Comparison of ENCODE assay signal across 8 mouse cellular contexts in genomic region chr8:70042583-70043455, GRCm38 (mm10). TPM values are rescaled to one million over a fixed set of nuclear protein-coding genes. Genes with fewer than 3 reads are reported as not detected.
DNase-seq lines count a peak whose midpoint lies in the region; ATAC-seq and TF ChIP-seq lines count a peak whose summit lies in the region.

TSS of gene Mau2 (minus strand) at chr8:70042734.
TSS of gene Sugp1 (plus strand) at chr8:70042813.

- peak within 1 kb of the TSS; percentile 80 for H3K27ac ChIP-seq in forebrain, embryonic 16.5 days (ENCODE audit: low read length)
- H3K27ac ChIP-seq in layer of hippocampus, adult 2 months, result peak within 1 kb of the TSS; percentile 100
- peak within 1 kb of the TSS; percentile 80 for H3K27ac ChIP-seq in lung, embryonic 14.5 days (ENCODE audit: low read depth)
- peak within 1 kb of the TSS; percentile 99 for H3K27ac ChIP-seq in olfactory bulb, adult 2 months (ENCODE audit: insufficient read depth, low read depth, low read length)
- peak within 1 kb of the TSS; percentile 82 for H3K27ac ChIP-seq in thymus, adult 2 months (ENCODE audit: control insufficient read depth, insufficient read depth, low read length)

- TF ChIP-seq POLR2A in olfactory bulb, adult 2 months (IDR thresholded peaks at IDR 0.05; ENCODE audit: insufficient read depth, low read depth, low read length), result peak; percentile 89
- peak; percentile 96 for TF ChIP-seq POLR2A in thymus, adult 2 months (IDR thresholded peaks at IDR 0.05; ENCODE audit: control insufficient read depth, extremely low read depth, insufficient read depth, low read length, poor library complexity)

- under 1% methylated on average over 65 of the region's 65 CpGs for WGBS in forebrain, embryonic 16.5 days
- under 1% methylated on average over 65 of the region's 65 CpGs for WGBS in lung, embryonic 14.5 days
- under 1% methylated on average over 65 of the region's 65 CpGs for WGBS in olfactory bulb, adult 2 months
- WGBS in thymus, adult 2 months, result under 1% methylated on average over 65 of the region's 65 CpGs

- TF ChIP-seq CTCF in G1E (IDR thresholded peaks at IDR 0.05; ENCODE audit: low read depth, low read length), result no peak
- TF ChIP-seq CTCF in layer of hippocampus, adult 2 months (conservative IDR thresholded peaks at IDR 0.05), result no peak
- TF ChIP-seq CTCF in lung, embryonic 14.5 days (IDR thresholded peaks at IDR 0.05; ENCODE audit: low read depth), result no peak
- no peak for TF ChIP-seq CTCF in olfactory bulb, adult 2 months (IDR thresholded peaks at IDR 0.05; ENCODE audit: insufficient read depth, low read depth, low read length)
- no peak for TF ChIP-seq CTCF in thymus, adult 2 months (IDR thresholded peaks at IDR 0.05; ENCODE audit: borderline replicate concordance, control insufficient read depth, extremely low read depth, insufficient read depth, low read length, poor library complexity)

- peaks cover 42% of the 10 kb centered on the region for H3K4me1 ChIP-seq in G1E (ENCODE audit: insufficient read depth, low read depth, low read length)
- peaks cover 30% of the 10 kb centered on the region for H3K4me1 ChIP-seq in forebrain, embryonic 16.5 days (replicated peaks; ENCODE audit: control insufficient read depth, insufficient read depth, low read length)
- H3K4me1 ChIP-seq in lung, embryonic 14.5 days (ENCODE audit: insufficient read depth), result peaks cover 9% of the 10 kb centered on the region
- H3K4me1 ChIP-seq in olfactory bulb, adult 2 months (ENCODE audit: control insufficient read depth, insufficient read depth, low read length), result peaks cover 10% of the 10 kb centered on the region
- H3K4me1 ChIP-seq in thymus, adult 2 months (replicated peaks; ENCODE audit: control insufficient read depth, insufficient read depth, low read length), result peaks cover 13% of the 10 kb centered on the region

- intact Hi-C loops in heart, postnatal 36 days (cut with DNase I), result no loop called here

- H3K4me2 ChIP-seq in forebrain, embryonic 16.5 days (ENCODE audit: low read length), result peak within 1 kb of the TSS; percentile 98
- peak within 1 kb of the TSS; percentile 97 for H3K4me2 ChIP-seq in lung, embryonic 14.5 days

- H3K27me3 ChIP-seq in G1E (ENCODE audit: insufficient read depth, low read length), result no peaks in the 10 kb centered on the region
- H3K27me3 ChIP-seq in forebrain, embryonic 16.5 days (replicated peaks; ENCODE audit: control insufficient read depth, insufficient read depth, low read length), result no peaks in the 10 kb centered on the region
- no peaks in the 10 kb centered on the region for H3K27me3 ChIP-seq in lung, embryonic 14.5 days (ENCODE audit: insufficient read depth, low read length)
- H3K27me3 ChIP-seq in thymus, adult 2 months (ENCODE audit: control insufficient read depth, insufficient read depth, low read length), result no peaks in the 10 kb centered on the region

- peak within 1 kb of the TSS; percentile 91 for H3K4me3 ChIP-seq in G1E (ENCODE audit: low read depth, low read length)
- peak within 1 kb of the TSS; percentile 63 for H3K4me3 ChIP-seq in forebrain, embryonic 16.5 days (replicated peaks; ENCODE audit: low read length)
- H3K4me3 ChIP-seq in layer of hippocampus, adult 2 months, result peak within 1 kb of the TSS; percentile 75
- peak within 1 kb of the TSS; percentile 98 for H3K4me3 ChIP-seq in lung, embryonic 14.5 days (ENCODE audit: low read depth, low read length)
- H3K4me3 ChIP-seq in olfactory bulb, adult 2 months (ENCODE audit: insufficient read depth, low read depth, low read length), result peak within 1 kb of the TSS; percentile 61
- peak within 1 kb of the TSS; percentile 83 for H3K4me3 ChIP-seq in thymus, adult 2 months (ENCODE audit: control insufficient read depth, insufficient read depth, low read length)

- peaks cover 48% of the 10 kb centered on the region for H3K36me3 ChIP-seq in G1E (replicated peaks)
- H3K36me3 ChIP-seq in forebrain, embryonic 16.5 days (ENCODE audit: control insufficient read depth, insufficient read depth), result no peaks in the 10 kb centered on the region
- no peaks in the 10 kb centered on the region for H3K36me3 ChIP-seq in lung, embryonic 14.5 days (ENCODE audit: insufficient read depth)
- H3K36me3 ChIP-seq in thymus, adult 2 months (ENCODE audit: control insufficient read depth, insufficient read depth, low read length), result no peaks in the 10 kb centered on the region

- ATAC-seq in G1E (ENCODE audit: extremely low read depth, insufficient number of reproducible peaks, low FRiP score, poor library complexity, severe bottlenecking), result peak; percentile 84
- peak; percentile 97 for ATAC-seq in forebrain, embryonic 16.5 days
- peak; percentile 98 for ATAC-seq in lung, embryonic 14.5 days (ENCODE audit: insufficient read depth)

- peak within 1 kb of the TSS; percentile 84 for H3K9ac ChIP-seq in forebrain, embryonic 16.5 days (replicated peaks; ENCODE audit: low read depth, low read length)
- peak within 1 kb of the TSS; percentile 95 for H3K9ac ChIP-seq in lung, embryonic 14.5 days

- no peaks in the 10 kb centered on the region for H3K9me3 ChIP-seq in G1E (replicated peaks)
- H3K9me3 ChIP-seq in forebrain, embryonic 16.5 days (ENCODE audit: control insufficient read depth, low read length), result no peaks in the 10 kb centered on the region
- no peaks in the 10 kb centered on the region for H3K9me3 ChIP-seq in lung, embryonic 14.5 days (ENCODE audit: low read depth, low read length)

- DNase-seq in G1E (ENCODE audit: low spot score), result peak; percentile 93
- peak; percentile 94 to 96 for DNase-seq in cerebellum, adult 18-20 months
- peak; percentile 96 to 99 for DNase-seq in heart, postnatal 36 days
- DNase-seq in layer of hippocampus, adult 2 months (ENCODE audit: low spot score in 2 of 2), result peak; percentile 92 to 94
- DNase-seq in lung, embryonic 14.5 days, result peak; percentile 99
- DNase-seq in thymus, adult 2 months, result peak; percentile 97

RNA-seq across cellular contexts. Expression of gene Mau2, which starts in this region (rescaled TPM):
- 49.6 and 53.2 TPM in 2 replicates for total RNA-seq in G1E (2014; fragmentation: Nextera tagmentation)
- 35.4 and 37.8 TPM in 2 replicates for total RNA-seq in G1E (2017)
- 29.6 and 34.2 TPM in 2 replicates for polyA plus RNA-seq in G1E (2012)
- polyA plus RNA-seq in forebrain, embryonic 16.5 days (2015; fragmentation: Nextera tagmentation; extraction: Ambion mirVana), result 85.6 and 93.5 TPM in 2 replicates
- 10 to 100 TPM; 35.3 to 38.6 TPM for total RNA-seq in heart, postnatal 36 days (2021)
- total RNA-seq in layer of hippocampus, adult 2 months (2021), result 10 to 100 TPM; 73.6 to 74.3 TPM
- polyA plus RNA-seq in lung, embryonic 14.5 days (2014; fragmentation: Nextera tagmentation; extraction: Ambion mirVana), result 49.6 and 50.7 TPM in 2 replicates
- polyA plus RNA-seq in olfactory bulb, adult 2 months (2012; ENCODE audit: insufficient read depth, insufficient read length, low replicate concordance, missing spikeins), result not detected in 2 replicates
- polyA plus RNA-seq in thymus, adult 2 months (2012; rRNA removed), result 186 and 190 TPM in 2 replicates

RNA-seq across cellular contexts. Expression of gene Sugp1, which starts in this region (rescaled TPM):
- total RNA-seq in G1E (2014; fragmentation: Nextera tagmentation), result 17.9 and 43.3 TPM in 2 replicates
- 33.1 and 36.0 TPM in 2 replicates for total RNA-seq in G1E (2017)
- polyA plus RNA-seq in G1E (2012), result 44.9 and 52.9 TPM in 2 replicates
- polyA plus RNA-seq in forebrain, embryonic 16.5 days (2015; fragmentation: Nextera tagmentation; extraction: Ambion mirVana), result 59.2 and 67.5 TPM in 2 replicates
- 10 to 100 TPM; 18.7 to 22.0 TPM for total RNA-seq in heart, postnatal 36 days (2021)
- 10 to 100 TPM; 56.1 to 56.9 TPM for total RNA-seq in layer of hippocampus, adult 2 months (2021)
- polyA plus RNA-seq in lung, embryonic 14.5 days (2014; fragmentation: Nextera tagmentation; extraction: Ambion mirVana), result 33.6 and 39.3 TPM in 2 replicates
- polyA plus RNA-seq in olfactory bulb, adult 2 months (2012; ENCODE audit: insufficient read depth, insufficient read length, low replicate concordance, missing spikeins), result not detected in 2 replicates
- polyA plus RNA-seq in thymus, adult 2 months (2012; rRNA removed), result 17.8 and 18.1 TPM in 2 replicates

Comparison
In these comparisons a context has a peak if more than half of its experiments do, and no peak if none do; other contexts are left out.
1. Peak in every context shown above with its lines: DNase-seq, ATAC-seq, H3K4me3 ChIP-seq and H3K27ac ChIP-seq.